ENCODE assay signal across 9 mouse cellular contexts in the genomic region with DNA sequence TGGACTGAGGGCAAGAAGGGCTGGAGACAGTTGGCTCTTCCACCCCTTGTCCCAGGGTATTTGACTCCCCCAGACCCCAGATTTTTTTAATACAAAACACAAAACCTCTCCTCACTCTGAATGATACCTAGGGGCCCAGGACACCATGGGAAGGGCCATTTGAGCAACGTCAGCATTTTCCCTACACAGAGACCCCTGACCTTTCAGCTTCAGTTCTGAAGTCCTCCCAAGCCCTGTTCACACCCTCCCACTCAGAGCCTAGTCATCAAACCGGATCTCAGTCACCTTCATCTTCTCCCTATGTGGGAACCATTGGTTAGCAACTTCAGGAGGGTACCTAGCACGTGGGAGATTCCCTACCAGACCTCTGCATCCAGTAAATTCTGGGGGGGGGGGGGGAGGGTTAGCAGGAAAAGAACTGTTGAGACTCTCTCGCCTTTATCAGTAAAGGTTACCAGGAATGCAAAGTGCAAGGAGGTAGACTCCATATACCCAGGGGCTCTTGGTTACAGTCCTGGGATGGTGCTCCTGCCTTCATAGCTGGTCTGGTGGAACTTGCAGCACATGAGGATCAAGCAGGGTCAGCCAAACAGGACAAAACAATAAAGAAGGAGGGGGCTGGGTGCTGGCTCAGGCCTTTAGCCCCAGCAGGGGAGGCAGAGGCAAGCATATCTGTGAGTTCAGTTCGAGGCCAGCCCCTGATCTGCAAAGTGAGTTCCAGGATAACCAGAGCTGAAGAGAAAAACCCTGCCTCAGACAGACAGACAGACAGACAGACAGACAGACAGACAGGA. TPM values are rescaled to one million over a fixed set of nuclear protein-coding genes. Genes with fewer than 3 reads are reported as not detected.
DNase-seq lines count a peak whose midpoint lies in the region; ATAC-seq lines count a peak whose summit lies in the region.
"Had no signal": no experiment of that assay in that cellular context is flagged by ENCODE, and none has a peak within 500 bp of the region (broad histone marks: within the 10 kb centered on the region; RNA-seq: fewer than 3 reads in every experiment).

No protein-coding gene starts in this region.

- H3K4me1 ChIP-seq in heart, embryonic 16.5 days (ENCODE audit: control insufficient read depth, insufficient read depth, low read length): peaks cover 41% of the 10 kb centered on the region
- peaks cover 43% of the 10 kb centered on the region for H3K4me1 ChIP-seq in hindbrain, embryonic 13.5 days (replicated peaks)
- peaks cover 38% of the 10 kb centered on the region for H3K4me1 ChIP-seq in midbrain, embryonic 11.5 days (ENCODE audit: control insufficient read depth, insufficient read depth, low read length)

- H3K4me2 ChIP-seq in heart, embryonic 16.5 days (ENCODE audit: low read depth, low read length): peak overlapping the region; percentile 62
- H3K4me2 ChIP-seq in hindbrain, embryonic 13.5 days: peak overlapping the region; percentile 45
- H3K4me2 ChIP-seq in midbrain, embryonic 11.5 days: peak overlapping the region; percentile 39

- DNase-seq in heart, adult 8-10 months (ENCODE audit: low spot score): no peak
- DNase-seq in embryo, embryonic 10.5 days (ENCODE audit: low spot score): peak; percentile 42
- DNase-seq in midbrain, embryonic 11.5 days (ENCODE audit: low spot score, missing footprints): peak; percentile 86
- no peak for DNase-seq in cerebellum, postnatal 4 days (ENCODE audit: low spot score in 2 of 2)
- DNase-seq in frontal cortex, postnatal 25 days (ENCODE audit: low spot score in 2 of 2): no peak
- DNase-seq in retina, embryonic 14.5 days (ENCODE audit: low spot score): no peak

- no peak overlapping the region for H3K27ac ChIP-seq in heart, embryonic 16.5 days (ENCODE audit: low read length)
- H3K27ac ChIP-seq in hindbrain, embryonic 13.5 days: peak overlapping the region; percentile 58; the same call in 1 of the 2 replicates
- H3K27ac ChIP-seq in midbrain, embryonic 11.5 days (ENCODE audit: low read depth, low read length): peak overlapping the region; percentile 72

- H3K27me3 ChIP-seq in heart, embryonic 16.5 days (ENCODE audit: control insufficient read depth, insufficient read depth, low read length): no peaks in the 10 kb centered on the region
- no peaks in the 10 kb centered on the region for H3K27me3 ChIP-seq in hindbrain, embryonic 13.5 days
- H3K27me3 ChIP-seq in midbrain, embryonic 11.5 days (ENCODE audit: control insufficient read depth, insufficient read depth, low read length): no peaks in the 10 kb centered on the region
- H3K27me3 ChIP-seq: Patski had no signal

- peak overlapping the region; percentile 57 for H3K9ac ChIP-seq in heart, embryonic 16.5 days (ENCODE audit: low read length)
- H3K9ac ChIP-seq in hindbrain, embryonic 13.5 days: peak overlapping the region; percentile 61; the same call in 1 of the 2 replicates
- 0 out of 2 replicates have a peak overlapping the region, but pooled peaks have one; percentile 41 for H3K9ac ChIP-seq in midbrain, embryonic 11.5 days (ENCODE audit: low read length)

- peaks cover 20% of the 10 kb centered on the region for H3K36me3 ChIP-seq in heart, embryonic 16.5 days (ENCODE audit: control insufficient read depth, insufficient read depth)
- H3K36me3 ChIP-seq in hindbrain, embryonic 13.5 days: peaks cover 29% of the 10 kb centered on the region
- peaks cover 19% of the 10 kb centered on the region for H3K36me3 ChIP-seq in midbrain, embryonic 11.5 days (ENCODE audit: control insufficient read depth, insufficient read depth, low read length)

- H3K4me3 ChIP-seq in heart, embryonic 16.5 days (ENCODE audit: low read length): no peak overlapping the region; the same call in 1 of the 2 replicates
- no peak overlapping the region; the same call in 1 of the 2 replicates for H3K4me3 ChIP-seq in hindbrain, embryonic 13.5 days
- peak overlapping the region; percentile 9; the same call in 1 of the 2 replicates for H3K4me3 ChIP-seq in midbrain, embryonic 11.5 days (ENCODE audit: low read depth, low read length)

- no peaks in the 10 kb centered on the region for H3K9me3 ChIP-seq in heart, embryonic 16.5 days (replicated peaks; ENCODE audit: control insufficient read depth, low read length)
- no peaks in the 10 kb centered on the region for H3K9me3 ChIP-seq in hindbrain, embryonic 13.5 days
- no peaks in the 10 kb centered on the region for H3K9me3 ChIP-seq in midbrain, embryonic 11.5 days (ENCODE audit: control insufficient read depth, low read length)

- 13% methylated on average over 5 of the region's 5 CpGs for WGBS in heart, embryonic 16.5 days
- 13% methylated on average over 5 of the region's 5 CpGs for WGBS in hindbrain, embryonic 13.5 days
- WGBS in midbrain, embryonic 11.5 days: 6% methylated on average over 5 of the region's 5 CpGs

- ATAC-seq in heart, embryonic 16.5 days (replicated peaks; ENCODE audit: extremely low read depth, insufficient read depth, low FRiP score): no peak
- ATAC-seq in hindbrain, embryonic 13.5 days (ENCODE audit: low FRiP score): no peak
- no peak for ATAC-seq in midbrain, embryonic 11.5 days (ENCODE audit: low FRiP score)
- ATAC-seq: Patski had no signal

RNA-seq across cellular contexts. Expression of a gene that starts 17.5 kb away (rescaled TPM):
- polyA plus RNA-seq in heart, embryonic 16.5 days (2015; fragmentation: Nextera tagmentation; extraction: Ambion mirVana): 17.0 and 19.4 TPM in 2 replicates
- 10 to 100 TPM; 31.5 to 38.8 (median 37.6) TPM for total RNA-seq in heart, adult 8-10 months (2022)
- 29.7 and 31.6 TPM in 2 replicates for polyA plus RNA-seq in hindbrain, embryonic 13.5 days (2015; fragmentation: Nextera tagmentation; extraction: Ambion mirVana)
- 28.6 and 31.7 TPM in 2 replicates for polyA plus RNA-seq in midbrain, embryonic 11.5 days (2014; fragmentation: Nextera tagmentation; extraction: Ambion mirVana)

RNA-seq across cellular contexts. Expression of a gene that starts 54.0 kb away (rescaled TPM):
- polyA plus RNA-seq in heart, embryonic 16.5 days (2015; fragmentation: Nextera tagmentation; extraction: Ambion mirVana): 95.6 and 101 TPM in 2 replicates
- total RNA-seq in heart, adult 8-10 months (2022): 10 to 100 TPM; 31.3 to 56.0 (median 43.5) TPM
- 212 and 220 TPM in 2 replicates for polyA plus RNA-seq in hindbrain, embryonic 13.5 days (2015; fragmentation: Nextera tagmentation; extraction: Ambion mirVana)
- 155 and 160 TPM in 2 replicates for polyA plus RNA-seq in midbrain, embryonic 11.5 days (2014; fragmentation: Nextera tagmentation; extraction: Ambion mirVana)

RNA-seq across cellular contexts. Expression of a gene that starts 54.1 kb away (rescaled TPM):
- 10.0 and 11.4 TPM in 2 replicates for polyA plus RNA-seq in heart, embryonic 16.5 days (2015; fragmentation: Nextera tagmentation; extraction: Ambion mirVana)
- total RNA-seq in heart, adult 8-10 months (2022): 1 to 10 TPM; 2.2 to 4.9 (median 2.7) TPM
- 10.3 and 12.6 TPM in 2 replicates for polyA plus RNA-seq in hindbrain, embryonic 13.5 days (2015; fragmentation: Nextera tagmentation; extraction: Ambion mirVana)
- polyA plus RNA-seq in midbrain, embryonic 11.5 days (2014; fragmentation: Nextera tagmentation; extraction: Ambion mirVana): 12.1 and 12.7 TPM in 2 replicates

Comparison
In these comparisons a context has a peak if more than half of its experiments do, and no peak if none do; other contexts are left out.
1. DNase-seq: peak in embryo, embryonic 10.5 days (single experiment) and midbrain, embryonic 11.5 days (single experiment); none in heart, adult 8-10 months (single experiment), cerebellum, postnatal 4 days (0 of 2), frontal cortex, postnatal 25 days (0 of 2) and retina, embryonic 14.5 days (single experiment).
2. Peak in every context shown above with its lines, with median percentiles within 50 percentile points of each other: H3K4me2 ChIP-seq and H3K9ac ChIP-seq.